Mouse (Mus musculus): ENCODE measurements around the gene Lrrc45.

DNA sequence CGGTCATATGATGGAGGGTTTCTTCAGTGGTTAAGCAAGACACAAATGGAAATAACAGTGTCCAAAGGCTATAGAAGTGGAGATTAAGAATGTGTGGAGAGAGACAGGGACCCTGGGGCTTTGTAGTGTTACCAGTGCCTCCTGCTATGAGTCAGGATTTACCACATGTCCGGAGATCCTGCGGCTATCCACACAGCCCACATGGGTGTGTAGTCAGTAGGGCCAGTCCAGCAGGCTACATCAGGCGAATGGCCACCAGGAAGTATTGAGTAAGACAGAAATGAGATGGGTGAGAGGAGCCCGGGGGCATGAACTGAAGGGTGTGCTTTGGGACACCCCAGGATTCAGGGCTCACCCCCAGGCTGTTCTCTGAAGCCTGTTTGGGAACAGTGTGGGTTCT, 31.0 kb upstream of the Lrrc45 start:
- TF ChIP-seq POLR2A (IDR thresholded peaks at IDR 0.05; ENCODE audit: extremely low read depth, insufficient read depth, low read length) (no peak), CTCF (IDR thresholded peaks at IDR 0.05; ENCODE audit: extremely low read depth, insufficient read depth, low read length) (no peak)
